ENCODE assay signal across 11 mouse cellular contexts in genomic region chr17:47606220-47606619, GRCm38 (mm10). TPM values are rescaled to one million over a fixed set of nuclear protein-coding genes. Genes with fewer than 3 reads are reported as not detected.
A peak's percentile ranks its signal among the peaks of the same experiment; 100 is the strongest.
DNase-seq lines count a peak whose midpoint lies in the region; ATAC-seq and TF ChIP-seq lines count a peak whose summit lies in the region.
"Had no signal": no experiment of that assay in that cellular context is flagged by ENCODE, and none has a peak within 500 bp of the region (broad histone marks: within the 10 kb centered on the region; RNA-seq: fewer than 3 reads in every experiment).

No protein-coding gene starts in this region.

- H3K27ac ChIP-seq in hindbrain, embryonic 11.5 days (ENCODE audit: low read depth, low read length) = no peak overlapping the region
- H3K27ac ChIP-seq in hindbrain, embryonic 10.5 days = no peak overlapping the region
- H3K27ac ChIP-seq in CH12.LX (ENCODE audit: insufficient read depth, low read depth) = no peak overlapping the region
- H3K27ac ChIP-seq in forebrain, embryonic 10.5 days = no peak overlapping the region

- H3K36me3 ChIP-seq in hindbrain, embryonic 11.5 days (ENCODE audit: control insufficient read depth, insufficient read depth, low read length) = no peaks in the 10 kb centered on the region; the same call in 1 of the 2 replicates
- peaks cover 77% of the 10 kb centered on the region for H3K36me3 ChIP-seq in hindbrain, embryonic 10.5 days
- H3K36me3 ChIP-seq in CH12.LX (replicated peaks in 1 of 2; ENCODE audit: control insufficient read depth in 1 of 2, insufficient read depth in 1 of 2, low read length in 1 of 2) = peaks cover 66 to 79% of the 10 kb centered on the region in 2 experiments
- H3K36me3 ChIP-seq in forebrain, embryonic 10.5 days (replicated peaks) = peaks cover 80% of the 10 kb centered on the region

- no peaks in the 10 kb centered on the region for H3K9me3 ChIP-seq in hindbrain, embryonic 11.5 days (ENCODE audit: control insufficient read depth, low read length)
- H3K9me3 ChIP-seq in hindbrain, embryonic 10.5 days = no peaks in the 10 kb centered on the region
- H3K9me3 ChIP-seq in CH12.LX (replicated peaks; ENCODE audit: low read length) = no peaks in the 10 kb centered on the region
- no peaks in the 10 kb centered on the region for H3K9me3 ChIP-seq in forebrain, embryonic 10.5 days
- H3K9me3 ChIP-seq: liver, embryonic 13.5 days had no signal

- H3K4me1 ChIP-seq in hindbrain, embryonic 11.5 days (replicated peaks; ENCODE audit: control insufficient read depth, insufficient read depth, low read length) = no peaks in the 10 kb centered on the region
- H3K4me1 ChIP-seq in hindbrain, embryonic 10.5 days (replicated peaks) = peaks cover 13% of the 10 kb centered on the region
- H3K4me1 ChIP-seq in CH12.LX (ENCODE audit: control insufficient read depth in 1 of 2, insufficient read depth in 2 of 2) = peaks cover 5 to 23% of the 10 kb centered on the region in 2 experiments
- H3K4me1 ChIP-seq in forebrain, embryonic 10.5 days = peaks cover 17% of the 10 kb centered on the region

- DNase-seq in hindbrain, embryonic 11.5 days (ENCODE audit: low spot score) = peak; percentile 8
- no peak for DNase-seq in hindbrain, embryonic 10.5 days (ENCODE audit: low spot score)
- DNase-seq in 416B (ENCODE audit: low read depth) (peak; percentile 65), CH12.LX (ENCODE audit: extremely low read depth) (no peak)
- peak; percentile 44 for DNase-seq in lung, postnatal 10 days
- no peak for DNase-seq in neural tube, embryonic 10.5 days (ENCODE audit: extremely low spot score, low spot score)
- DNase-seq in forebrain, embryonic 10.5 days (ENCODE audit: extremely low spot score, low spot score) = no peak
- DNase-seq: embryo, embryonic 11 days; layer of hippocampus, adult 9-11 months; liver, embryonic 13.5 days; right cerebral cortex, postnatal 25 days had no signal

- H3K9ac ChIP-seq in hindbrain, embryonic 11.5 days (ENCODE audit: low read depth, low read length) = no peak overlapping the region
- H3K9ac ChIP-seq in CH12.LX (ENCODE audit: insufficient read depth, low read depth) = no peak overlapping the region
- H3K9ac ChIP-seq: liver, embryonic 13.5 days had no signal

- TF ChIP-seq CTCF in CH12.LX (conservative IDR thresholded peaks at IDR 0.05 in 1 of 2, IDR thresholded peaks at IDR 0.05 in 1 of 2; ENCODE audit: low read depth in 2 of 2, low read length in 2 of 2) = peak in 1 of 2 experiments; percentile 61; a peak in 2 of 4 replicates

- ATAC-seq in hindbrain, embryonic 11.5 days (ENCODE audit: low FRiP score) = no peak

- H3K27me3 ChIP-seq in hindbrain, embryonic 11.5 days (ENCODE audit: control insufficient read depth, insufficient read depth, low read length) = no peaks in the 10 kb centered on the region
- H3K27me3 ChIP-seq in hindbrain, embryonic 10.5 days (ENCODE audit: insufficient read depth, poor library complexity, severe bottlenecking) = no peaks in the 10 kb centered on the region
- no peaks in the 10 kb centered on the region for H3K27me3 ChIP-seq in CH12.LX (replicated peaks)
- no peaks in the 10 kb centered on the region for H3K27me3 ChIP-seq in forebrain, embryonic 10.5 days (ENCODE audit: poor library complexity, severe bottlenecking)
- H3K27me3 ChIP-seq: liver, embryonic 13.5 days had no signal

- in situ Hi-C loops in CH12.LX (cut with MboI; ENCODE audit: low pct_ligation_motif_present, low pct_unique_long_range_greater_than_20kb, low sequenced_read_pairs) = loop anchor here (25.0 kb wide), 1 partner anchor 219 kb away; the partner anchor contains the start of gene Guca1b

- TF ChIP-seq EP300 in CH12.LX (IDR thresholded peaks at IDR 0.05; ENCODE audit: low read length) = no peak

- H3K4me3 ChIP-seq in hindbrain, embryonic 11.5 days (ENCODE audit: low read depth, low read length) = no peak overlapping the region
- no peak overlapping the region for H3K4me3 ChIP-seq in hindbrain, embryonic 10.5 days
- H3K4me3 ChIP-seq in CH12.LX (replicated peaks in 1 of 3; ENCODE audit: low read depth in 2 of 3, low read length in 2 of 3, poor library complexity in 1 of 3) = no peak overlapping the region
- H3K4me3 ChIP-seq in forebrain, embryonic 10.5 days = no peak overlapping the region
- H3K4me3 ChIP-seq: liver, embryonic 13.5 days had no signal

- dilution Hi-C loops in CH12.LX (cut with MboI; ENCODE audit: extremely low pct_ligation_motif_present, extremely low pct_unique_long_range_greater_than_20kb, low sequenced_read_pairs) = no loop called here

- TF ChIP-seq RAD21 in CH12.LX (IDR thresholded peaks at IDR 0.05; ENCODE audit: low read depth, low read length) = peak; percentile 3

- H3K4me2 ChIP-seq in hindbrain, embryonic 11.5 days (replicated peaks; ENCODE audit: low read depth, low read length) = no peak overlapping the region
- H3K4me2 ChIP-seq in CH12.LX (ENCODE audit: insufficient read depth, low read depth, poor library complexity, severe bottlenecking) = no peak overlapping the region
- H3K4me2 ChIP-seq: liver, embryonic 13.5 days had no signal

- TF ChIP-seq POLR2A in CH12.LX (IDR thresholded peaks at IDR 0.05; ENCODE audit: low read depth, low read length) = no peak

- peaks cover 27% of the 10 kb centered on the region for H3K79me2 ChIP-seq in CH12.LX (replicated peaks; ENCODE audit: control insufficient read depth, extremely low read depth, insufficient read depth, poor library complexity, severe bottlenecking)

- 74% methylated on average over 5 of the region's 5 CpGs for whole genome bisulfite sequencing in hindbrain, embryonic 11.5 days
- WGBS in hindbrain, embryonic 10.5 days = 82% methylated on average over 5 of the region's 5 CpGs
- WGBS in forebrain, embryonic 10.5 days = 76% methylated on average over 5 of the region's 5 CpGs

TF ChIP-seq in CH12.LX, 34 proteins besides CTCF, POLR2A, EP300 and RAD21:
- TF ChIP-seq SMC3 (IDR thresholded peaks at IDR 0.05; ENCODE audit: low read depth, low read length) (peak; percentile 33), PAX5 (IDR thresholded peaks at IDR 0.05; ENCODE audit: low read length) (no peak), ZNF384 (IDR thresholded peaks at IDR 0.05; ENCODE audit: low read depth, low read length) (no peak), E2F4 (IDR thresholded peaks at IDR 0.05; ENCODE audit: insufficient replicate concordance, low read depth, low read length) (no peak)

RNA-seq across cellular contexts. Expression of gene Bysl, which starts 5.1 kb away (rescaled TPM):
- 30.8 and 31.0 TPM in 2 replicates for polyA plus RNA-seq in hindbrain, embryonic 11.5 days (2014; fragmentation: Nextera tagmentation; extraction: Ambion mirVana)
- 39.0 and 40.6 TPM in 2 replicates for polyA plus RNA-seq in hindbrain, embryonic 10.5 days (2016; fragmentation: Nextera tagmentation; extraction: Ambion mirVana)
- total RNA-seq in CH12.LX (2012; rRNA removed) (28.0 and 40.1 TPM in 2 replicates), CH12.LX (2014; rRNA removed) (24.0 and 24.4 TPM in 2 replicates)
- 57.4 and 60.5 TPM in 2 replicates for polyA plus RNA-seq in CH12.LX (2012; ENCODE audit: insufficient read length, low read depth)
- polyA plus RNA-seq in forebrain, embryonic 10.5 days (2016; fragmentation: Nextera tagmentation; extraction: Ambion mirVana) = 43.2 and 45.4 TPM in 2 replicates

RNA-seq across cellular contexts. Expression of gene Med20, which starts 5.2 kb away (rescaled TPM):
- polyA plus RNA-seq in hindbrain, embryonic 11.5 days (2014; fragmentation: Nextera tagmentation; extraction: Ambion mirVana) = 44.6 and 44.8 TPM in 2 replicates
- 41.2 and 45.9 TPM in 2 replicates for polyA plus RNA-seq in hindbrain, embryonic 10.5 days (2016; fragmentation: Nextera tagmentation; extraction: Ambion mirVana)
- total RNA-seq in CH12.LX (2012; rRNA removed) = 30.5 and 31.0 TPM in 2 replicates
- 42.5 and 43.5 TPM in 2 replicates for total RNA-seq in CH12.LX (2014; rRNA removed)
- polyA plus RNA-seq in CH12.LX (2012; ENCODE audit: insufficient read length, low read depth) = 31.1 and 31.2 TPM in 2 replicates
- 43.4 and 47.5 TPM in 2 replicates for polyA plus RNA-seq in forebrain, embryonic 10.5 days (2016; fragmentation: Nextera tagmentation; extraction: Ambion mirVana)

RNA-seq across cellular contexts. Expression of gene Gm20517, which starts 5.2 kb away (rescaled TPM):
- polyA plus RNA-seq in hindbrain, embryonic 11.5 days (2014; fragmentation: Nextera tagmentation; extraction: Ambion mirVana) = 1.3 and 1.7 TPM in 2 replicates
- polyA plus RNA-seq in hindbrain, embryonic 10.5 days (2016; fragmentation: Nextera tagmentation; extraction: Ambion mirVana) = 1.9 and 2.1 TPM in 2 replicates
- total RNA-seq in CH12.LX (2012; rRNA removed) (1.7 and 1.8 TPM in 2 replicates), CH12.LX (2014; rRNA removed) (1.8 and 2.5 TPM in 2 replicates)
- 1.1 and 2.6 TPM in 2 replicates for polyA plus RNA-seq in CH12.LX (2012; ENCODE audit: insufficient read length, low read depth)
- polyA plus RNA-seq in forebrain, embryonic 10.5 days (2016; fragmentation: Nextera tagmentation; extraction: Ambion mirVana) = 1.5 and 1.9 TPM in 2 replicates

RNA-seq across cellular contexts. Expression of gene Usp49, which starts 24.3 kb away (rescaled TPM):
- polyA plus RNA-seq in hindbrain, embryonic 11.5 days (2014; fragmentation: Nextera tagmentation; extraction: Ambion mirVana) = 8.7 and 9.1 TPM in 2 replicates
- polyA plus RNA-seq in hindbrain, embryonic 10.5 days (2016; fragmentation: Nextera tagmentation; extraction: Ambion mirVana) = 6.7 and 8.4 TPM in 2 replicates
- 2.6 and 3.4 TPM in 2 replicates for total RNA-seq in CH12.LX (2012; rRNA removed)
- 2.6 and 2.7 TPM in 2 replicates for total RNA-seq in CH12.LX (2014; rRNA removed)
- 3.7 and 4.3 TPM in 2 replicates for polyA plus RNA-seq in CH12.LX (2012; ENCODE audit: insufficient read length, low read depth)
- polyA plus RNA-seq in forebrain, embryonic 10.5 days (2016; fragmentation: Nextera tagmentation; extraction: Ambion mirVana) = 5.0 and 6.0 TPM in 2 replicates

Comparison
In these comparisons a context has a peak if more than half of its experiments do, and no peak if none do; other contexts are left out.
1. DNase-seq: peak in hindbrain, embryonic 11.5 days (single experiment), 416B (single experiment) and lung, postnatal 10 days (single experiment); none in hindbrain, embryonic 10.5 days (single experiment), CH12.LX (single experiment), neural tube, embryonic 10.5 days (single experiment) and forebrain, embryonic 10.5 days (single experiment).